Mouse (Mus musculus) induced T-regulatory cell, adult 2 months (primary cell): ENCODE measurements around the gene Junb.

Experiments
- DNase-seq: peaks from one replicate; pipeline ENCODE4 v3.0.0-alpha.2; 2012; ENCODE audit warnings: low read depth

Junb gene

DNA sequence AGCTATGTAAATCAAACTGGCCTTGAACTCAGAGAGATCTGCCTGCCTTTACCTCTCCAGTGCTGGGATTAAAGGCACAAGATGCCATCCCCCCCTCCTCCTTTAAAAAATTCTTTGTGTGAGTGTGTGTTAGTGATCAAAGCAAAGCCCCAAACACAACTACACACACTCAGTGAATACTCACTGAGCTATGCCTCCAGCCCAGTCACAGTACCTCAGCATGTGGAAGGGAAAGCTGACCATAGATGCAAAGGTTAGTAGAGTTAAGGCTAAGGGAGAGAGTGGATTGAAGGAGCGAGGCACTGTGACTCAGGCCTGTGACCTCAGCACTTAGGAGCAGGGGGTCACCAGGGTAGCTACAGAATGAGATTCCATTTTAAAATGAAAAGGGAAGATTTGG lies 5.4 kb downstream of the Junb start:
- no peak for DNase-seq

DNA sequence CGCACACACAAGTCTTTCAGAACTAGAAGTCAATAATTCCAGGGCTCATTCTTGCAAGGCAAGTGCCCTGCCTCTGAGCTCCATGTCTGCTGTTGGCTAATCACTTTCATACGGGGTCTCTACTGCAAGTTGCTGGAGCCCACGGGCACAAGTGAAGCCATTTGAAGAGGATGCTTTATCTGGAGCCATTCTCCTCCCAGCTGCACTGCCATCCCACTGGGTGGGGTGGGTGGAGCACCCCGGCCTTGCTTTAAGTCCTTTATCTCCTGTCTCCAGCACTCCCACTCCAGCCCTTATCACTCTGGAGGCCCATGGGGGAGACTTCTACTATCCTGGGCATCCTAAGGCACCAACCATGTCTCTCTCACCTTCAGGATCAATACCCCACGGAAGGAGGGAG lies 7.6 kb downstream of the Junb start:
- no peak for DNase-seq

DNA sequence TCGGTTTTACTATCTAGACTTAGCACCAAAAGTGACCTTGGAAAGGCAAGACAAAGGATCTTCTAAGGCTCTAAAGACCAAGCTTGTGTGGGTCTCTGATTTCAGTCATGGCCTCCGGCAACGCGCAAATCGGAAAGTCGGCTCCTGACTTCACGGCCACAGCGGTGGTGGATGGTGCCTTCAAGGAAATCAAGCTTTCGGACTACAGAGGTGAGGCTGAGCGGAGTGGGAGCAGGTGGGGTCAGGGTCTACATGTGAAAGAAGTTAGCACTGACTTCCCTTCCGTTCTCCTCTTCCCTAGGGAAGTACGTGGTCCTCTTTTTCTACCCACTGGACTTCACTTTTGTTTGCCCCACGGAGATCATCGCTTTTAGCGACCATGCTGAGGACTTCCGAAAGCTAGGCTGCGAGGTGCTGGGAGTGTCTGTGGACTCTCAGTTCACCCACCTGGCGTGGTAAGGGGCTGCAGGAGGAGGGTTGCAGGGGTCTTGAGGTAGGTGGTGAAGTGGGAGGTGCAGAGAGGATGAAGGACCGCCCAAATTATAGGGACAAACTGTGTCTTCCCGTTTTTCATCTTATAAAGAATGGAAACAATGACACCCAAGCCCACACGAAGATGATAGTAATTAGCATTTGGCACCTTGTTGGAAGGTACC lies 8.3 kb downstream of the Junb start:
- DNase-seq, result no peak

DNA sequence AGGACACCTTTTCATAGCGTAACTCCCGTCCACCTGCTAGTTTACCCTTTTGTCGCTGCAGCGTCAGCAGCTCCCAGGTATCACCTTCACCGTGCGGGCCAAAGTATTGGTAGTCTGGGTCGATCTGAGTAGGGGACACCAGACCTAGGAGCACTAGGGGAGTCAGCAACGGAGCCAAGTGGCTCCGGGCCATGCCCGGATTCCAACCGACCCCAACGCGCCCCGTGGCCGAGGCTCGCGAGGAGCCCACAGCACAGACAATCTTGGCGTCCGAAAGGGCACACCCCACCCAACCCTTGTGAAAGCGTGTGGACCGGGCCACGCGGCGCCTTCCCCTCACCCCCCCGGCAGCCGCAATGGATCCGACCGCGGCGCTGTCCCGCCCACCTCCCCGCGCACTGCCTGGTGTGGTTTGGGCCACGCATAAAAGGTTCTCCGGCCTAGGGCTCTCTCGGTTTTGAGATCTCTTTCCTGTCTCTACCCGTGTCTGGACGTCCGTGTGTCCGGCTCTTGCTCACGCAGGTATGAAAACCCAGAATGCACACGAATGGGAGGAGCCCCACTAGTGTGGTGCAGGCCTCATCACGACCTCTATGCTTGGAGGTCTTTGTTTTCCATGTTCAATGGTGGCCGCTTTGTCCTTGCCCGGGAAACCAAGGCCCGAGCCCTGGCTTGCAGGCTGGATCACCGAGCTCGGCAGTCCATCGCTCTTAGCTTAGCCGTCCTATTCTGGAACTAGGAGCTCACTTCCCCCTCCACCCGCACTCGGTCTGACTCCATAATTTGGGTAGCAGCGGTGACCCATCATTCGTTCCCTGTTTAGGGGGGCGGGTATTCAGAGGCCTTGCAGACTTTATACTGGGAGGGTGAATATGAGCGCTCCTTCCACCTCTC lies 9.0 kb downstream of the Junb start, which contains the start of the genes Gm49661, Prdx2 and Rnaseh2a:
TSS of gene Gm49661 (minus strand) at position 193 of the 894 bp plus-strand sequence.
TSS of gene Prdx2 (plus strand) at position 347 of the 894 bp plus-strand sequence.
TSS of gene Rnaseh2a (minus strand) at position 527 of the 894 bp plus-strand sequence.
- peak; percentile 83 for DNase-seq

DNA sequence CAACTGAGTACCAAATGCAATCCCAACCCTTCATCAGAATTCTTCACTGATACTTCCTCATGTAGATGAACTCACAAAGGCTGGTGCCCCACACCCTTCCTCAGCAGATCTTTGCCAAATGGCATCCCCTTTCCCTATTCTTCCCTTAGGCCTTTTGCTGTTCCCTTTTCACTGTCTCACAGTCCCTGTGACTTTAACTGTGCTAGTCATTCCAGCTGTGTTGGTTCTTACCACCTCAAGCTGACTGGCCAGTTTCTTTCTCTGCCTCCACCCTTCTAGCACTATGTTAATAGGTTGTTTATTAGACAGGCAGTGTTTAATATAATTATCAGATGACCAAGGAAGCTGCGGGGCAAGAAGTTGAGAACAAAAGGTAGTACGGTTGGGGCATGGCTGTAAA lies 9.9 kb downstream of the Junb start:
- DNase-seq, result no peak

DNA sequence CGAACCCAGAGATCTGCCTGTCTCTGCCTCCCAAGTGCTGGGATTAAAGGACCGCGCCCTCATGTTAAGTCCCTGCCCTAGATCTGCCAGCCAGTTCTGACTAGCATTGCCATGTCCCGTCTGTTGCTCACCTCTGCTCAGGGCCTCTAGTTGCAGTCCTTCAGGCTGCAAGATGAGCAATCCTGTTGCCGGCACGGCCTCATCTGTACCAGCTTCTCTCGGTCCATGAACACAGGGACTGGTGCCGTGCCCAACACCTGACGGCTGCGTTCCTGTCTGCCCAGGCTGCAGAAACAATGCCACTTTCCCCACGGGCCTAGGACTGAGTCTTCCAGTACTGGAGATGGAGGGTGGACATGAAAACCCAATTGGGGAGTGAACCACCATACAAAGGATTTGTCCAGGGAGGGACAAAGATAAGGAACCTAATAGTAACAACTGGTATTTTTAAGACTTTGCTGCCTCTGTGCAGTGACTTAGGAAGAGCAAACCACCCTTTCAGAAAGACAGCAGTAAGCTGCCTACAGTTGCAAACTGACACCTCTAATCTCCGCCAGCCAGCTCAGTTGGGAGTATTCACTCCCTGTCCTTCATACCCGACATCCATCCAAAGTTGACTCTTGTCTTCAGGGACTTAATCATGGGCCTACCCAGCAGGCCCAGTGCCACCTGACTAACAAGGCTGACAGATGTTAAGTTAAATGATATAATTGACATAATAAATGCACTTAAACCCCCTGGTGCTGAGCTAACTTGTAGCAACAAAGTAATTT lies 10.8 kb downstream of the Junb start:
- DNase-seq, result no peak

DNA sequence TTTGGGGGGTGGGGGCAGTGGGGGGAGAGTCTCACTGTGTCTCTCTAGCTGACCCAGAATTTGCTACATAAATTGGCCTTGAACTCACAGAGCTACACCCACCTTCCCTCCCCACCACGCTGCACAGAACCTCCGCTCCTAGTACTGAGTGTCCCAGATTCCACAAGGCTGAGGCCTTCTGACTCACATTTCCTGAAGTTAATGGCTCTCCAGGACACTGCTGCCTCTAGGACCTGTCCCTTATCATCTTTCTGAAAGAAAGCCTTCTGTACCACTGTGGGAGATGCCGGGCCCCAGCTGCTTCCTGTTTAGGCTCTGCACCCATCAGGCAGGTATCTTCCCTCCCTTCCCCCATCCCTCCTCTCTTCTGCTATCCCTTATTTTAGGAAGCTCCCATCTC lies 11.9 kb downstream of the Junb start:
- no peak for DNase-seq

DNA sequence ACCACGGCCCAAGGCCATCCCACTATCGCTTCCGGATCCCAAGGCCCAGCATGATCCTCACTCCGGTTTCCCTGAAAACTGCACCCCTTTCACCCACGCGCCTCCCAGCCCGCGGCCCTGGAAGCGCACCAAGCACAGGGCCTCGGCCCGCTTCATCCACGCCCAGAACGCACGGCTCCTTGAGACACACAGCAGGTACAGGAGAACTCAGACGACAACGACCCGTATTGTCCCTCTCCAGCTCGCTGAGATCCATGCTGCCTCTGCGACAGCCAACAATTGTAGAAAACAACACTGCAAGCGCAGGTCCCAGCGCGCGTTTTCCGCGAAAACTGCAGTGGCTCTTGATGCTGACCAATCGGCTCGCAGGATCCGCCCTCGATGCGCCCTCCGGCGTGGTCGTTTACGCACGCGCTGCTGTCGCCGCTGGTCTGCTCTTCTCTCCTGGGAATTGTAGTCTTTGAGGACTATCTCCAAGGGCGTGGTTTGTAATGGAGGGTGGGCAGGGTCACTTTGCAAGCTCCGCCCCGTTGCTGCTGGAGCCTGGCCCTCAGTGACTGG lies 12.7 kb downstream of the Junb start:
- DNase-seq, result peak; percentile 95

DNA sequence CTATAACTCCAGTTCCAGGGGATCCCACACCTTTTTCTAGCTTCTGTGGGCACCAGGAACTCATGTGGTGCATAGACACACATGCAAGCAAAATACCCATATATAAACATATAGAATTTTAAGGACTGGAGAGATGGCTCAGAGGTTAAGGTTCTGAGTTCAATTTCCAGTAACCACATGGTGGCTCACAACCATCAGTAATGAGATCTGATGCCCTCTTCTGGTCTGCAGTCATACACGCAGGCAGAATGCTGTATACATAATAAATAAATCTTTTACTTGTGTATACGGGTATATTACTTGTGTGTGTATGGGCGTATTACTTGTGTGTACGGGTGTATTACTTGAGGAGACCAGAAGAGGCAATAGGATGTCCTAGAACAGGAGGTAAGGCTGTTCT lies 14.6 kb downstream of the Junb start:
- no peak for DNase-seq

DNA sequence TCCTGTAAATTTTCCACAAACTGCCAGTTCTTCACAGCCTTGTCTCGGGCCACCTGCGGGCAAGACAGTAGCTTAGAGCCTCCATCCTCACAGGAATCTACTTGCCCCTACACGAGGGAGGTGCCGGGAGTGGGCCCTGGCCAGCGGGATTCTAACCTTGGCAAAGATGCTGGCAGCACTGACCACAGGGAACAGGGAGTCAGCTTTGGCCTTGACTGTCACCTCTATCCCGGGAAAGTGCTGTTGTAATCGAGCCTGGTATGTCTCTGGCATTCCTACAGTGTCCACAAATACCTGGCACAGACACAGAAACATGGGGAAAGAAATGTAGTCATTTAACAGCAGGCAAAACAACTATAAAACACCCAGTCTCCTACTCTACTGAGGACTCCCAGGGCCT lies 18.7 kb downstream of the Junb start:
- DNase-seq, result no peak

DNA sequence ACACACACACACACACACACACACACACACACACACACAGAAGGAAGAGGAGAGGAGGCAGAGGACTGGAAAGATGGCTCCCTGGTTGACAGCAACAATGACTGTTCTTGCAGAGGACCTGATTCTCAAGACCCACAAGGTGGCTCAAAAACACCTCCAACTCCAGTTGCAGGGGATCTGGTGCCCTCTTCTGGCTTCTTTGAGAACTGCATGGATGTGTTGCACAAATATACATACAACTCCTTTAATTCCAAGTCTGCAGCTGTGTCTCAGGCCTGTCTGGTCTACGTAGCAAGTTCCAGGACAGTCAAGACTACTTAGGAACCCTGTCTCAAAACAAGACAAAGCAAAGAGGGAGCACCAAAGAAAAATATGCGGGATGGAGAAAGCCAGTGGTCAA lies 21.8 kb downstream of the Junb start:
- peak; percentile 88 for DNase-seq

DNA sequence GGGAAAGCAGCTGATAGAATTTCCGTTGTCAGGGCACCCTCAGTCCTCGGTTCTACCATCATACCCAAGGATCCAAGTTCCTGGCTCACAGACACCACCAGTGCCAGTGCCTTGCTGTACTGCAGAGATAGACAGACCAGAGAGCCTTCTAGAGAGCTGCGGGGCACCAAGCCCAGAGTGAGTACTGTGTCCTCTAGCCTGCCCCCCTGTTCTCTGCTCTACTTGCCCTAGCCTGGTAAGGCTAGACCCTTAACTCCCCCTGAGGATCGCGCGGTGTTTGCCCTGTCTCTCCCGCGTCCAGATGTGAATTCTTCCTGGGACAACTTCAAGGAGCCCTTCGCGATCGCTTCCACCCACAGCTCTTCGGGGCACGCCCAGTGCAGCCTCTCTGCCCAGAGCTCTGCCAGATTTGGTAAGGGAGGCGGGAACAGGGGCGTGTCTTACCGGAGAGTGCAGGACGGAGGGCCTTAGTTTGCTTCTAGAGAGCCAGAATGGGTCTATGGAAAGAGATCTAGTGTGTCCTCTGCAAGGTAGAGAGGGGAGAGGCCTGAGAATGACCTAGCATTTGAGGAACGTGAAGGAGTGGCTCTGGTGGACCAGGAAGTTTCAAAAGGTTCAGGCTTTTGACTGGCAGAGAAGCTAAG lies 25.8 kb downstream of the Junb start:
- DNase-seq, result peak; percentile 64

DNA sequence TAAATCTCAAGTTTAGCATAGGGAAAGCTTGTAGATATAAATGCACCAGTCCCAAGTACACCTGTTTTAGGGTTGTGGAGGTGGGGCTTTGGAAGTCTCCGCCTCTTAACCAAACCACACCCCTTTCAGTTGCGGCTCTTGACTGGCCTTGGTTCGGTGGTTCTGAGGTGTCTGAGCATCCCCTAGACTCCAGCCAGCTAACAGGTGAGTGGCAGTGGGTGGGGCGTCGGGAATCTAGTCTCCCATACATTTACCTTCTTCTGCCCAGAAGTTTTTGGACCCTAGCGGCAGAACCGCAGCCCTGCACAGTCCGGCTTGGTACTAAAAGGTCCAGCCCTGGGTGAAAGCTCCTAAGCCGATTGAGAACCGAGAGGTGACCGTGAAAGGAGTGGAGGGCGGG lies 28.8 kb downstream of the Junb start:
- DNase-seq, result no peak

DNA sequence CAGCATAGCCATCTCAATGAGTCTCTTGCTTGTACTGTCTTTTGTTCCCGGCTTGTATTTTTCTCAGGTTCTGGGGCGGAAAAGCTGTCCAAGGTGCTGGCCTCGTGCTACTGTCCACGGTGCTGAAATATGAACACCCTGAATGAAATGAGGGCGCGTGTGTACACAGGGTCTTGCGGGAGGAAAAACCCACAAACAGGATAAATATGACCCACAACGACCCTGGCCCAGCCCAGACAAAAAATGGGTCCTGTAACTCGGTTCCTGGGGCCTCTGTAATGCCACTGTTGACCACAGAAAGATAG lies 31.3 kb downstream of the Junb start:
- DNase-seq, result peak; percentile 74

DNA sequence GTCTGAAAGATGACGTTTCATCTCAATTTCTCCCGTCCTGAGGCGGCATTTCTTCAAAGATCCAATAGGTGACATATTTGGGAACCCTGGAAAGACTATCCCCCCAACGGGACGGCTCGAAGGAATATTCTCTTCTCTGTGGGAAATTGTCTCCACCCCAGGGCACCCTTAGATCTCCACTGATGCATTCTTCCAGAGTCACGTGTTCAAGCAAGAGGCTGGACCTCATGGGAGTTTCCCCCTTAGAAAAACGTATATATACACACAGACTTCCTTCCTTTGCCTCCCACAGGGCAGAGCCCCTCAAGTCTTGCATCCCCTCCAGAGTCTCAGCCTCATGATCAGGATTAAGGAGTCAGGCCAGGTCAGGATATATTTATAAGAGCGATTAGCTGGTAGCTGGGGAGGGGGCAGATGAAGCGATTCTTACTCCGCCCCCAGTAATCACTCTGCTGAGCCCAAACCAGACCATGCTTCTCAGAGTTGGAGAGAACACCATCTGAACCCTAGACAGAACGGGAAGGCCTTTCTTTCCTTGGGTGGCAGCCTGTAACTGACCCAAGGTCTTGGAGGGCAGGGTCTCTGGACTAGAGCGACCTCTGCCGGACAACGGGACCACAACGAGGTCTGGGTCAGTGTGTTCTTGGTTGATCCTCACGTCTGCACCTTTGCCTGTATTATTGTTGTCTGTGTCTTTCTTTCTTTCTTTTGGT lies 31.8 kb downstream of the Junb start, which contains the start of gene Rtbdn:
TSS of gene Rtbdn (plus strand) at position 464 of the 713 bp plus-strand sequence.
- DNase-seq, result no peak

DNA sequence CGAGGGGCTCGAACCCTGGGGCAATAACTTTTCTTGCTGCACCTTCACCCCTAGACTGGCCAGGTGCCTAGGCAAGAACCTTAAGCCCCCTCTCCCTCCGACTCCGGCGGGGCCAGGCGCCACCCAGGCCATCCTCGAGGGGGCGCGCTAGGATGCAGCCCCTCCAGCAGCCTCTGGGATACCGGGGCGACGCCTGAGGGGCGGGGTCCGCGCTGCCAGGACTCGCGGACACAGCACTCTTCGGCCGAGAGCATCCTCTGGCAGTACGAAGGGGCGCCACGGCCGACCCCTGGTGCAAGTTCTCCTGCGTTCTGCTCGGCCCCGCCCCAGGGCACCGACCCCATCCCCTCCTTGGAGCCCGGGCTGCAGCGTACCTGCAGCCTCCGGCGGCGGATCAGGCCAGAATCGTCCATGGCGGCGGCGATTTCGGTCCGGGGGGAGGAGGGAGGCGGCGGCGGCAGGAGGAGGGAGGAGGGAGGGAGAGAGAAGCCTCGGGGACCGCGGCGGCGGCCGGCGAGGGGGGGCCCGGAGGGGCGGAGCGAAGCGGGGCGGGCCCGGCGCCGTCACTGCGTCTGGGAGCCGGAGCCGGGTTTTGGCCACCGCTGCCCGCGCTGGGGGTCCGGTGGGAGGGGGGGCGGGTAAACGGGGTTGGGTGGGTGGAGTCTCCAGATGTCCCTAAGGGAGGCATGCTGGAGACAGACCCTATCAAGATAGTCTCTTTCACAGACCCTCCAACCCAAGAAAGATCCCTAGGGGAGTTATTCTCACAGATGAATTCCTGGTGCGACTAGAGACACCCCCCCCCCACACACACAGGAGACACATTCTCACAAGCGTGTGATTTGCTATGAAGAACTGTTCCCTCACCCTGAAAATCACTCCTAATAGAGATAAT lies 32.6 kb downstream of the Junb start:
- DNase-seq, result no peak

DNA sequence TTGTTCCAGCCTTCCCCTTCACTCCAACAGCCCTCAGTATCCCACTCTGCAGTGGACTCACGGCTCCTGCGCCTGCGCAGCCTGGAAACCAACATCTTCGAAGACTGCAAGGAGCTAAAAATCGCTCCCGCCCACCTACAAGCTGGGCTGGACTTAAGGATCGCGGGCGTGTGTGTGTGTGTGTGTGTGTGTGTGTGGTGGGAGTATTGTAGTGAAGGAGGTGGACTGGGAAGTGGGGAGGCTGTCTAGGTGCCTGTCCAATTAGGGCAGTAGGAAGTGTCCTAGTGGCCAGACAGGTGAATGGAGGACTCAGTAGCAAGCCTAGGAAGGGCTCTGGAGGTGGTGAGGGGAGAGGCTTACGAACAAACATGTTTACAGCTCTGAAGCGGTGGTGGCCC lies 33.3 kb downstream of the Junb start:
- no peak for DNase-seq

DNA sequence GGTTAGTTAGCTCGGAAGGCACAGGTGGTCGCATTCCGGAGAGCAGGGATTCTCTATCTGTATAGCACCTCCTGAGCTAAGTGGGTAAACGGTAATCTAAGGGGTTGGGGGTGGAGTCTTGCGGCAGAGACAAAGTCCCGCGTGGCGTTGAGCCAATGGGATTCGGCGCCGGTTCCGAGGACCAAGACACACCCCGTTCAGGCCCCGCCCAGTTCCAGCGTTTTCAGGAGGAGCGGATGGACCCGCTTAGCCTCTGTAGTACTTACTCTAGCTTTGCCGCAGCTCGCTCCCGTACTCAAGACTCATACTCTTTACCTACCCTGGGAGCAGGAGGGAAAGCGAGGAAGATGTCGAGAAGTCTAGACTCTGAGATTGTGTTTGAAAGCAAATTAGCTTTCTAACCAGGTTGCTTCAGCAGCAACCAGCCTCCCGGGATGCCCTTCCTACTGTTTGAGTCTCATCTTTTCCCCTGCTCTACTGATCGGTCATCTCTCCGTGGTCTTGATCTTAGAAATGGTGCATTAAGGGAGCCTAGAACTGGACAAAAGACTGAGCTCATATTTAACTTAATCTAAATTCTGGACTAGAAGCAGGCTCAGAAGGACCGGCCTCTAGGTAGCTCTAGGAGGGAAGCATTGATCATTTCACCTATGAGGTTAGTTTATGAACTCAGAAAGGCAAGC lies 33.9 kb downstream of the Junb start:
- DNase-seq, result peak; percentile 71

DNA sequence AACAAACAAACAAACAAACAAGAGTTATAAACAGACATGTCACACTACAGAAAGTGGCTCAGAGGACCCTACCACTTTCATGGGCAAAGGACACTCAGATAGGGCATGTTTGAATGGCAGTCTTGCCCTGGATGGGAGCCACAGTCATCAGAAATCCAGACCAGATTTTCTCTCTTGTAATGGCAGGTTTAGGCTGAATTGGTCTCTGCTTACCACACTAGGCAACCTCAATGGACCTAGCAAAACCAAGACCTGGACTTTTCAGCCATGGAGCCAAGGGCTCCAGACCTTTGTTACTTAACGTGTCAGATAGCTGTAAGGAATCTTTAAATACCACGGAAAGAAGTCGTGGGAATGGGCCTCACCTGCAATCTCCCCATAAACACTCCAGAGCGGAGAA lies 34.8 kb downstream of the Junb start:
- DNase-seq, result no peak
